Mouse (Mus musculus) lung, postnatal 4 days (tissue): ENCODE results near the gene Klk1b1.
"Not testable (repeated sequence)": the region's sequence is repeated elsewhere in the genome, so short reads cannot be mapped to it uniquely, and the experiment has no call there.

Source experiments
- DNase-seq, 2 experiments: peaks; one replicate each; pipeline ENCODE4 v3.0.0; 2021

Gene Klk1b1

GRCm38 (mm10) chr7:43966451-43966850, at the start of gene Klk1b1:
Gene Klk1b1, plus strand, starts transcription at chr7:43966751.
- DNase-seq, result no peak

DNA sequence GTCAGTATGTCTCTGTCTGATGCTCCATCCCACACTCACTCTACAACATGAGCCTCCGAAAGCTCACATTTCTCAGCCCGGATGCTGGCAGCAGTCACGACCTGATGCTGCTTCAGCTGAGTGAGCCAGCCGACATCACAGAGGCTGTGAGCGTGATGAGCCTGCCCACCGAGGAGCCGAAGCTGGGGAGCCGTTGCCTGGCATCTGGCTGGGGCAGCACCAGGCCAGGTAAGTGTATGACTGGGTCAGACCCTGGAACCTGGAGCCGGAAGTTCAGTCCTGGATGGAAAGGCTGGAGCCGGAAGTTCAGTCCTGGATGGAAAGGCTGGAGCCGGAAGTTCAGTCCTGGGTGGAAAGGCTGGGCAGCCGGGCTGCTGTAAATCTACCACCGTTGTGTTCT, 48.1 kb upstream of the Klk1b1 start:
- DNase-seq, result no peak

DNA sequence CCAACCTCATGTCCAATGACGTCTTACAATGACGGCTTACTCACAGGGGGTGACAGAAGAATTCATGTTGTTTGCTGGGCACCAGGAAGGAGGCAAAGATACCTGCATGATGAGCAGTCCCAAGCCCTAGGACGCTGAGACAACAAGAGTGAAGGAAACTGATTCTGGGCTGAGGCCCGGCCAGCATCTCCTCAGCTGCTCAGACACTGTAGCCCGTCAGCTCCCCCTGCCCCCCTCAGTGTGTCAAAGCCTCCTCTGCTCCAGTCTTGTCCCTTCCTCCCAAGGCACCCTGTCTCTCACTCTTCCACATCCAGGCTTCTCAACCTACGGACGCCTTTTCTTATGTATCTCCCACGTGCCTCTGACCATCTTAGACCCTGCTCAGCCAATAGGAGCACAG, 47.7 kb upstream of the Klk1b1 start:
- DNase-seq, result no peak

- DNase-seq, result peak; percentile 63 to 77
Measured at GRCm38 (mm10) chr7:43919559-43920451, 46.7 kb upstream of the Klk1b1 start.

DNA sequence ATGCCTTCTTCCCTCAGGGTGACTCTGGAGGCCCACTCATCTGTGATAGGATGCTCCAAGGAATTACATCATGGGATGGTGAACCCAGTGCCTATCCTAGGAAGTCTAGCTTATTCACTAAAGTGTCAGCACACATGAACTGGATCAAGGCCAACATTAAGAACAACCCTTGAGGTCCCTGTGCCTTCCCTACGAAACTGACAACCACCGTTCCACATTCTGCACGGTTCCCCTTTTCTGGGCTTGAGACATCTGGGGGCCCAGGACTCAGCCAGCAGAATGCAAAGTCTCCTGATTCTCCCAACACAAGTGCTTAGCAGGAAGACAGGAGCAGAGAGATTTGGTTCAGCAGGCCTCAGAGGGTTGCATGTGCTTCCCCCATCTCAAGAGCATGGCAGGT, 46.0 kb upstream of the Klk1b1 start:
- DNase-seq, result no peak

- DNase-seq, result no peak
Measured at GRCm38 (mm10) chr7:43921087-43921486, 45.5 kb upstream of the Klk1b1 start.

DNA sequence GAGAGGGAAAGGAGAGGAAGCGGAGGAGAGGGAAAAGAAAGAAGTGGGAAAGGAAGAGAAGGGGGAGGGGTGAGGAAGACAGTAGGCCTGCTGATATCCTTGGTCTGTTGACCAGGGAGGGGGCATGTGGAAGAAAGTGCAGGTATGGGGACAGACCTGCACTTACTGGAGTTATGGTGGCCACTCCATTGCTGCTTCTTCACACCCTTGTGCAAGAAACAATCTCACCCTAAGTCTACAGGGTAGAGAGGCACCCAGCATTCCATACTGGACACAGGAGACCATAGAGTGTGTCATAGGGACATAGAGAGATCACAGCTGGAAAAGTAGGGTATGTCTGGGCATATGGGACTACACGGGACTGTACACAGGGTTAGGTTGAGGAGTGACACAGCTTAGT, 44.6 kb upstream of the Klk1b1 start:
- DNase-seq, result no peak

GRCm38 (mm10) chr7:43925985-43926384, 40.6 kb upstream of the Klk1b1 start:
- no peak for DNase-seq

- no peak for DNase-seq
Measured at GRCm38 (mm10) chr7:43928521-43928920, 38.0 kb upstream of the Klk1b1 start.

DNA sequence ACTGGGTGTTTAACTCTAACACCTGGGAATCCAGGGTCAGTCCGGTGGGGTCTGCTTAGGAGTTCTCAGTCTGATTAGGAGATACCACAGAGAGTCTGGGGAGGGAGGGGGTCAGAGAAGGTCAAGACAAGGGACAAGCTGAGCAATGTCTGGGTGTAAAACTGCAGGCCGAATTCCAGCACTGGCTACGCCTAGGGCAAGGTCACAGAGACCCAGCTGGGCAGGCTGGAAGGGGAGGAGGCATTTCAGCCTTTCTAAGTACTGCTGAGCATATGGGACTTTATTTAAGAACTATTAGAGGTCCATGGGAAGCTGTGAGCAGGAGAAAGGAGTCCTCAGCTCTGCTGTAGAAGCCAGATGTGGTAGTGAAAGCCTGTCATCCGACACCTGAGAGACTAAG, 34.2 kb upstream of the Klk1b1 start:
- no peak for DNase-seq

DNA sequence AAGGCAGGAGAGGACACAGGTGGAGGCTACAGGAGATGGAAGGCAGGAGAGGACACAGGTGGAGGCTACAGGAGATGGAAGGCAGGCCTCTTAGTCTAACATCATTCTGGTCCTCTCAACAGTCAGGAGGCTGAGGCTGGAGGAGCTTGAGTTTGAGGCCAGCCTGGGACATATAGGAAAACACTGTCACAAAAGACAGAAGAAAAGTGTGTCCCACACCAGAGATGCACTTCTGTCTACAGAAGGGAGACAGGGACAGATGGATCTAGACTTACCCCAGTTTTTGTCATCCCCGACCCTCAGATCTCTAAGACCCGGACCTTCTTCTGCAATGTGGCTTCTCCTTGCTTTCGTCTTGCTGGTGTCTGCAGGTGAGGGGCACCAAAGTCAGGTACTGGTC, 33.1 kb upstream of the Klk1b1 start, which contains the start of gene Klk15:
Gene Klk15 (plus strand): TSS at position 301 of the 400 bp plus-strand sequence.
- no peak for DNase-seq

GRCm38 (mm10) chr7:43934747-43935146, 31.8 kb upstream of the Klk1b1 start:
- DNase-seq, result no peak

DNA sequence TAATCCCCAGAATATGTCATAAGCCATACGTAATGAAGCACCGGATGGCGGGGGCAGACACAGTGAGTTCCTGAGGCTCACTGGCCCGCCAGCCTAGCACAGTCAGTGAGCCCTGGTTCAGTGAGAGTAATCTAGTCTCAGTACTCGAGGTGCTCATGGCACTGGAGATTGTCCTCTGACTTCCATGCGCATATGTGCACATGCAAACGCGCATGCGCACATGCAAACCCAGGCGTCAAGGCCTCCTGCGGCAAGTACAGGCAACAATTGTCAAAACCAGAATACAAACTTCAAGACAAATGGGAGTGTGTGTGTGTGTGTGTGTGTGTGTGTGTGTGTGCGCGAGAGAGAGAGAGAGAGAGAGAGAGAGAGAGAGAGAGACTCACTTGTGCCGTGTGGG, 30.0 kb upstream of the Klk1b1 start:
- no peak for DNase-seq

DNA sequence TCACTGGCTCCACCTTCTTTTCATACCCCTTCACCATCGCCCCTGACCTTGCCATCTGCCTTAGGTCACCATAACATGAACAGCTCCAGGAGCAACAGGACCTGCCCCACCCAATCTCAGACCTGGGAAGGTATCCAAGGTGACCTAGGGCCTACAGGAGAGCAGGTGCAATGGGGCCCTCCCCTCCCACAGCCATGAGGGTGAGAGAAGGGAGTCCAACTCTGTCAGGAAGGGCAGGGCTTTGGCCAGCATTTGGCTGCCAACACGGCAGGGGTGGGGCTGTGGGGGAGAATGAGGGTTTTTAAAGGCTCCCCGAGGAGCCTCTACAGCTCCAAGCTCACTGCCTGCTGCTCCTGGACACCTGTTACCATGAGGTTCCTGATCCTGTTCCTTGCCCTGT, 24.3 kb upstream of the Klk1b1 start:
- not testable (repeated sequence) for DNase-seq

DNA sequence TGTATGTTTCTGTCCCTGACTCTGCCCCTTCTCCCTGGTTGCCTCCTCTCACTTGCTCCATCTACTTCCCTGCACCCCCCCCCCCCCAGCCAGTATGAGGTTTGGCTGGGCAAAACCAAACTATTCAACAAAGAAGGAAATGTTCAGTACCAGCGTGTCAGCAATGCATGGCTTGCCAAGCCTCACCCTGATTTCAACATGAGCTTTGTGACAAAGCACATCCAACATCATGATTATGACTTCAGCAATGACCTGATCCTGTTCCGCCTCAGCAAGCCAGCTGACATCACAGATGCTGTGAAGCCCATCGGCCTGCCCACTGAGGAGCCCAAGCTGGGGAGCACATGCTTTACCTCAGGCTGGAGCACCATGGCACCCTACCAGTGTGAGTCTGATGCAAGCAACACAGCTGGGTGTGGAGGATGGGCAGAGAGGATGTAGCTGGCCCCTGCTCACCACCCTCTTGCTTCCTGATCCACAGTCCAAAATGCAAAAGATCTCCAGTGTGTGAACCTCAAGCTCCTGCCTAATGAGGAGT, 21.8 kb upstream of the Klk1b1 start:
- no peak for DNase-seq

DNA sequence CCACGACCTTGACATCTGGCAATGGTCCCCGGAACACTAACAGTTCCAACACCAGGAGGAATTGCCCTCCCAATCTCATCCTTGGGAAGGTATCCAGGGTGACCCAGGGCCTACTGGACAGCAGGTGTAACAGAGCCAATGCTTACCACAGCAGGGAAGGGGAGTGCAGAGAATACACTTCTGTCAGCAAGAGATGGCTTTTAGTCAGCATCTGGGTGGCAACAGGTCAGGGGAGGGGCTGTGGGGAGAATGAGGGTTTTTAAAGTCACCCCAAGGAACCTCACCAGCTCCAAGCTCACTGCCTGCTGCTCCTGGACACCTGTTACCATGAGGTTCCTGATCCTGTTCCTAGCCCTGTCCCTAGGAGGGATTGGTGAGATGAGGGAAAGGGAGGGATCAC, 16.2 kb upstream of the Klk1b1 start, which contains the start of gene Klk1b8:
Gene Klk1b8 (plus strand): TSS at position 301 of the 400 bp plus-strand sequence.
- DNase-seq, result no peak

DNA sequence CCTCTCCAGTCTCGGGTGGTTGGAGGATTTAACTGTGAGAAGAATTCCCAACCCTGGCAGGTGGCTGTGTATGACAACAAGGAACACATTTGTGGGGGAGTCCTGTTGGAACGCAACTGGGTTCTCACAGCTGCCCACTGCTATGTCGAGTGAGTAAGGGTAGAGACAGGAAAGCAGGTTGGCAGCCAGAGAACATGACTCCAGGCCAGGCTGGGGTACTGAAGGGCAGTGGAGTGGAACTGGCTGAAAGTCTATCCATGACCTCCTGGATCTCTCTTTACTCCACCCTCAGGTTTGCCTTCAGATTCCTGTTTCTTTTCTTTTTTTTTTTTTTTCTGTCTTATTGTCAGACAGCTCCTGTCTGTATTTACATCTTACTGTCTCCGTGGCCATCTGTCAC, 13.8 kb upstream of the Klk1b1 start:
- no peak for DNase-seq

- DNase-seq, result no peak
Measured at GRCm38 (mm10) chr7:43967058-43967457, 507 bp downstream of the Klk1b1 start.

- no peak for DNase-seq
Measured at GRCm38 (mm10) chr7:43967612-43968011, 1.1 kb downstream of the Klk1b1 start.

GRCm38 (mm10) chr7:43975761-43976160, 9.2 kb downstream of the Klk1b1 start, which contains the start of gene Klk1b9:
Gene Klk1b9, plus strand, starts transcription at chr7:43976061.
- DNase-seq, result not testable (repeated sequence)

DNA sequence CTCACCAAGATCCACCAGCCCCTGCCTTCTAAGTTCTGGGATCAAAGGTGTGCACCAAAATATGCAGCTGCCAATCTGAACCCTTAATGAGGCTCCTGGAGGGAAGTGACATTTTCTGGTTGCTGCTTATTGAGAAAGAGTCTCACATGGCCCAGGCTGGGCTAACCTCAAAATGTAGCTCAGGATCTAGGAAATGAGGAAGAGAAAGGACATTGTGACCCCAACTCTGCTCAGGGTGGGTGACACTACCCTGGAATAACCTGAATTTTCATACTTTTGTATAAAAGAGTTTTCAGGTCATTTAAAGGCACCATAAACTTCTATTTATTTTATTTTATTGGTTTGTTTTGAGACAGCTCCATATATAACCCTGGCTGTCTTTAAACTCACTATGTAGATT, 19.1 kb downstream of the Klk1b1 start:
- DNase-seq, result no peak

DNA sequence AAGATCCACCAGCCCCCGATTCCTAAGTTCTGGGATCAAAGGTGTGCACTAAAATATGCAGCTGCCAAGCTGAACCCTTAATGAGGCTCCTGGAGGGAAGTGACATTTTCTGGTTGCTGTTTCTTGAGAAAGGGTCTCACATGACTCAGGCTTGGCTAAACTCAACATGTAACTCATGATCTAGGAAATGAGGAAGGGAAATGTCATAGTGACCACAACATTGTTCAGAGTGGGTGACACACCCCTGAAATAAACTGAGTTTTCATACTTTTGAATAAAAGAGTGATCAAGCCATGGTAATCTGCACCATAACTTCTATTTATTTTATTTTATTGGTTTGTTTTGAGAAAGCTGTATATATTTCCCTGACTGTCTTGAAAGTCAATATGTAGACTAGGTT, 28.3 kb downstream of the Klk1b1 start:
- DNase-seq, result not testable (repeated sequence)

DNA sequence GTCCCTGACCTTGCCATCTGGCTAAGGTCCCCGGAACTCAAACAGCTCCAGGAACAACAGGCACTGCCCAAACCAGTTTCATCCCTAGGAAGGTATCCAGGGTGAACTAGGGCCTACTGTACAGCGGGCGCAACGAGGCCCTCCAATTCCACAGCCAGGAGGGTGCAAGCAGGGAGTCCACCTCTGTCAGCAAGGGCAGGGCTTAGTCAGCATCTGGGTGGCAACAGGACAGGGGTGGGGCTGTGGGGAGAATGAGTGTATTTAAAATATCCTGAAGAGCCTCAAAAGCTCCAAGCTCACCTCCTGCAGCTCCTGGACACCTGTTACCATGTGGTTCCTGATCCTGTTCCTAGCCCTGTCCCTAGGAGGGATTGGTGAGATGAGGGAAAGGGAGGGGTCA, 29.0 kb downstream of the Klk1b1 start, which contains the start of gene Klk1b11:
Gene Klk1b11 (plus strand): TSS at position 301 of the 400 bp plus-strand sequence.
- not testable (repeated sequence) for DNase-seq

DNA sequence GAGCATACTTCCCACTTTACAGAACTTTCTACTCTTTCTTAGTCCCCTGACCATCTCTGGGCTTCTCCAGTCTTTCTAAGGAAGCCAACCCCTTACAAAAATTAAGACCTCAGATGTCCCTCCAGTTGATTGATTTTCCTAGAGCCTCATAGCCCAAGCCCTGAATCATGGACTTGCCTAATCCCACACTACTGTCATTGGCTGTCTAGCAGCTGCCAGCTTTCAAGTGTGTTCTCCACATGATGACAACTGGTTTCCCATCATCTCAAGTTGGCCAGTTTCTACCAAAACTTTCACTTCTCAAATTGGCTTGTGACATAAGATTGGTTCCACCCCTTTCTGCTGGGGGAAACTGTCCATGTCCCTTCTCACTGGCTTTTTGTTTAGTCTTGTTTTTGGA, 38.3 kb downstream of the Klk1b1 start:
- DNase-seq, result no peak
